Mouse (Mus musculus) midbrain, embryonic 13.5 days (tissue): ENCODE measurements at regions not wholly inside any gene's neighbourhood (a gene's known extent, or its start where the extent isn't known, plus 50 kb on each side); places are given as distances from the start of the nearest gene placed in this dataset.
A peak's percentile ranks its signal among the peaks of the same experiment; 100 is the strongest.

ENCODE experiments used
- ATAC-seq: fragments of 200-750 bp; cut with Nextera tagmentation; 2 replicates; pipeline ENCODE4 v1.8.0; 2017; ENCODE audit warnings: mild to moderate bottlenecking, moderate TSS enrichment, moderate library complexity
- H3K27ac ChIP-seq: fragments of 300-500 bp; sonication (generic); 2 replicates; pipeline ENCODE4 v1.5.1; 2015; ENCODE audit warnings: inconsistent platforms, mild to moderate bottlenecking, moderate library complexity
- H3K27me3 ChIP-seq: fragments of 300-500 bp; sonication (generic); 2 replicates; pipeline ENCODE4 v1.6.1; 2015; ENCODE audit warnings: mild to moderate bottlenecking, inconsistent platforms
- H3K36me3 ChIP-seq: fragments of 300-500 bp; sonication (generic); 2 replicates; pipeline ENCODE4 v1.6.1; 2015; ENCODE audit warnings: mild to moderate bottlenecking, inconsistent platforms
- H3K4me1 ChIP-seq: fragments of 300-500 bp; sonication (generic); replicated peaks from 2 replicates; pipeline ENCODE4 v1.6.1; 2015; ENCODE audit warnings: inconsistent platforms
- H3K4me2 ChIP-seq: fragments of 300-500 bp; sonication (generic); replicated peaks from 2 replicates; pipeline ENCODE4 v1.6.1; 2015; ENCODE audit warnings: moderate library complexity, mild to moderate bottlenecking, inconsistent platforms
- H3K4me3 ChIP-seq: fragments of 300-500 bp; sonication (generic); replicated peaks from 2 replicates; pipeline ENCODE4 v1.5.1; 2015; ENCODE audit warnings: mild to moderate bottlenecking, inconsistent platforms
- H3K9ac ChIP-seq: fragments of 300-500 bp; sonication (generic); replicated peaks from 2 replicates; pipeline ENCODE4 v1.6.1; 2015; ENCODE audit warnings: mild to moderate bottlenecking, inconsistent platforms
- H3K9me3 ChIP-seq: fragments of 300-500 bp; sonication (generic); 2 replicates; pipeline ENCODE4 v1.6.1; 2016; ENCODE audit warnings: mild to moderate bottlenecking, inconsistent platforms
- WGBS: fragments of 180-500 bp; shearing (Covaris S2); methylation state at CpG from one replicate; pipeline ENCODE4 v1.1.7; 2015; 5-methylcytosine and 5-hydroxymethylcytosine counted together

DNA sequence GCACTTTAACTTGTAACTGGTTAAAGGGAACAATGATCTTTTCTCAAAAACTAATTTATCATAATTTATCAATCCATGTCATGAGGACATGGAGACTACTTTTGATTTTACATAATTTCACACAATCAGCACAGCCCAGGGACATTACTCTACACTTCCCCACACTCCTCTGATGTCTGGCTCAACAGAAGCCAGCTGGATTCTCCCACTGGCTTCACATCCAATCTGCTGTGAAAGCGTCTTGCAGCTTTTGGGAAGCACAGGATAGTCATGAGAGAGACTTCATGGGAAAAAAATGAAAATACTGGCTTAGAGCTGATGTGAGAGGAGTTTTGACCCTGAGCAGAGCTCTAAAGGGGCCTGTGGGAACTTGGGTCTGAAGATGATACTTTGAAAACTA is 61.7 kb upstream of the Hrasls start:
- whole genome bisulfite sequencing: 88% methylated on average over 1 of the region's 1 CpGs
- Histone ChIP-seq H3K27me3 (no peaks in the 10 kb centered on the region), H3K4me2 (no peak overlapping the region), H3K9me3 (no peaks in the 10 kb centered on the region), H3K27ac (no peak overlapping the region), H3K4me3 (no peak overlapping the region), H3K4me1 (no peaks in the 10 kb centered on the region), H3K36me3 (no peaks in the 10 kb centered on the region), H3K9ac (no peak overlapping the region)
- no peak for ATAC-seq

DNA sequence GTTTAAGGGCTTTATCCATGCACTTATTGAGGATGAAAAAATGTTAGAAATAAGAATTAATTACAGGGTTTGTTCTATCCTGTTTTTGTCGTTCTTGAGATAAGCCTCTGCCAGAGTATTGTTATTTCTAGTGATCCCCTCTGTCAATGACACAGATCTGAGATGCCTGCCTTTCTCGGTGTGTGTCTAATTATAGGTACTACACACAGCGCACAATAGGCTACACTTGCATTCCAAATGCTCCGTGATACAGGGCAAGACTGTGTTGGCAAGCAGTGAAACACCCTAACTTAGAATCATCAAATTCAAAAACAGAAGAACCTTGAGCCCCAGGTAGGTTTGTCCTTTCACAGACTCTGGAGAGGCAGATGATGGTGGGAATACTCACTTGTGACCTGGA is 90.3 kb upstream of the Hrasls start:
- no peak overlapping the region for H3K9ac ChIP-seq
- H3K9me3 ChIP-seq: no peaks in the 10 kb centered on the region
- no peaks in the 10 kb centered on the region for H3K27me3 ChIP-seq
- no peak overlapping the region for H3K4me2 ChIP-seq
- H3K27ac ChIP-seq: no peak overlapping the region
- no peaks in the 10 kb centered on the region for H3K4me1 ChIP-seq
- H3K36me3 ChIP-seq: no peaks in the 10 kb centered on the region
- H3K4me3 ChIP-seq: no peak overlapping the region
- no peak for ATAC-seq
- 81% methylated on average over 4 of the region's 4 CpGs for WGBS

DNA sequence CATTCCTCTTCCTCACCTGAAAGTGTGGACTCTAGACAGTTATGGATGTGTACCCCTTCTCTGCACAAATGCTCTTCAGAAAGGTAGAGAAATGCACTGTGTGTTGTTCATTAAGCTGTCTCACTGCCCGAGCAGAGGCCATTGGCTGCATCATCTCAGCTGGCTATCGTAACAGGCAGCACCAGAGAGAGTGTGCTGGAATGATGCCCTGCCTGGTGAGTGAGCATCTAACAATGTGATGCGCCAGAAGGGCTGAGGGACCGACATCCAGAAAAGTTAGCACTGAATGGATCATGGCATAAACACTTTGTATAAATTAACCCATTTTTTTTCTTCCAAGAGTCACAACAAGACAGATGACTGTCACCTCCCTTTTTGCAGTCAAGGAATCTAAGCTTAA is 112.7 kb upstream of the Hrasls start:
- no peaks in the 10 kb centered on the region for H3K27me3 ChIP-seq
- H3K36me3 ChIP-seq: no peaks in the 10 kb centered on the region
- no peak overlapping the region for H3K27ac ChIP-seq
- no peaks in the 10 kb centered on the region for H3K9me3 ChIP-seq
- 89% methylated on average over 4 of the region's 4 CpGs for WGBS
- ATAC-seq: no peak
- H3K4me2 ChIP-seq: no peak overlapping the region
- H3K9ac ChIP-seq: no peak overlapping the region
- H3K4me3 ChIP-seq: no peak overlapping the region
- H3K4me1 ChIP-seq: no peaks in the 10 kb centered on the region

DNA sequence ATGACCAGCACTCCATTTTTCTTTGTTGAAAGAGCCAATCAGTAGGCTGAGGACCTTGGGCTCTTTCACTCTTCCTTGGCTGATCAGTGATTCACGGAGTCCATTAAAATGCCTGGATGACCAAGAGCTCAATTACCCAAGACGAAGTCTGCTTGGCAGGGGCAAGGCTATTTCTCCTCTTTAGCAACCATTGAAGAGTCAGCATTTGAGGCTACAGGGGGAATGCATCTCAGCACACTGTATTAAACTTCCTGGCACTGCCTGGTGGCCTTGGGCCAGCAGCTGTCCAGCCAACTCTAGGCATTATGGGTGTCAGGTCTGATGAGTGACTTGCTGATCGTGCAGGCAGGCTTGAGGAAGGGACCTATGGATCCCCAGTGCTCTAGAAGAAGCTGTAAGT is 136.5 kb upstream of the Mb21d2 start:
- H3K9me3 ChIP-seq: no peaks in the 10 kb centered on the region
- no peaks in the 10 kb centered on the region for H3K4me1 ChIP-seq
- 89% methylated on average over 3 of the region's 3 CpGs for WGBS
- no peak for ATAC-seq
- no peak overlapping the region for H3K4me2 ChIP-seq
- no peak overlapping the region for H3K4me3 ChIP-seq
- H3K9ac ChIP-seq: no peak overlapping the region
- H3K27me3 ChIP-seq: no peaks in the 10 kb centered on the region
- H3K36me3 ChIP-seq: no peaks in the 10 kb centered on the region
- H3K27ac ChIP-seq: no peak overlapping the region

DNA sequence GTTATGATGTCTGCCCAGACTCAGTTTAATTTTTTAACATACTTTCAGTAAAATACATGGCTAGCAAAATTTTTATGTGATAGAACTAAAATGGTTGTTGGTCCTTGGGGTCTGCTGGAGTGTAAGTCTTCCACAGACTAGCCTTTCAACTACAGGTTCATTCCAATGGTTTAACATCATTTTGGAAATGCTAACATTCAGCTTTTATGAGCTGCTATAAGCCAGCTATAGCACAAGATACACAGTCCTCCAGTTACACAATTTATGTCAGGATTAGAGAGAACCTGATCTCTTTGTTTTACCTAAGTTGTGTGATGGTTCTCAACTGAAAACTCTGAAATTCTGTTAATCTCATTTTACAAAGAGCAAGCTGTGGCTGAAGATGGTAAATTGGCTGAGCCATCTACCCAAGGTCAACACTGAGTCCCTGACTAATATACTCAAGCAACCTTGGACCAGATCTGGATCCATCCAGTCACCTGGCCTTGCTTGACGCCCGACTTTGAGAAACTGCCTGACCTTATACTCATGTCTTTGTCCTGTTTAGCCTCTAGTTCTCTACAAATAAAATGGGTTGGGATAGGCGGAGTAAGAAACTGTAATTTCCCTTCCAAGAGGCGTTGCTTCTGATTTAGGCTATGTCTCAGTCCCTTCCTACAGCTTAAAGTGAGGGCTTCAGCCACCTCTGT is 135.8 kb upstream of the Mb21d2 start:
- H3K4me1 ChIP-seq: no peaks in the 10 kb centered on the region
- no peak overlapping the region for H3K4me3 ChIP-seq
- H3K36me3 ChIP-seq: no peaks in the 10 kb centered on the region
- WGBS: 88% methylated on average over 4 of the region's 4 CpGs
- no peaks in the 10 kb centered on the region for H3K9me3 ChIP-seq
- no peak for ATAC-seq
- H3K27ac ChIP-seq: no peak overlapping the region
- H3K27me3 ChIP-seq: peaks cover 6% of the 10 kb centered on the region; the same call in 1 of the 2 replicates
- H3K9ac ChIP-seq: no peak overlapping the region
- H3K4me2 ChIP-seq: no peak overlapping the region

DNA sequence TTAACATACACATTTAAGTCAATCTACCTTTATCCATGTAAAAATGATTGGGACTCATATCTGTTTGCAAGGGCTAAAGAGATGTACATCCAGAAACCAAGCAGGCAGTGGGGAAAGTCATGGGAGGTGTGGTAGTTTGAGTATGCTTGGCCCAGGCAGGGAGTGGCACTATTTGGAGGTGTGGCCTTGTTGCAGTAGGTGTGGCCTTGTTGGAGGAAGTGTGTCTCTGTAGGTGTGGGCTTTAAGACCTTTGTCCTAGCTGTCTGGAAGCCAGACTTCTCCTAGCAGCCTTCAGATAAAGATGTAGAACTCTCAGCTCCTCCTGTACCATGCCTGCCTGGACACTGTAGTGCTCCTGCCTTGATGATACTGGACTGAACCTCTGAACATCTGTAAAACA is 133.9 kb upstream of the Mb21d2 start:
- no peak for ATAC-seq
- no peak overlapping the region for H3K27ac ChIP-seq

DNA sequence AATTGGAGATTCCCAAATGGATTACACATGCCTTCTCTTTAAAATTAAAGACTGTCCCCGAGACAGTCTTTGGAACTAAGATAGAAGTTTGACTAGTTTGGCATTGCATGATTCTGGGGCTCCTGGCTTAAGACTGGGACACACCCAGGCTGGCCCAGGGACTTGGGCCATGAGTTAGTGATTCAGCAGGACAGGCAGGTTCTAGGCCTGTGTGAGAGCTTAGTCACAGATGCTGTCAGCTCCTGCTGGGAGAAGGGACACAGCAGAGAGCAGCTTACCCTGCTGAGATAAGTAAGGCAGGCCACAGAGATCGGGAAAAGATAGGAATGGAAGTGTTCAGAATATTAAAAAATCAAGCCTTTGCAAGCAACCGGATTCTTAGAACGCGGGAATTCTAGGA is 127.6 kb upstream of the Mb21d2 start:
- Histone ChIP-seq H3K9me3 (no peaks in the 10 kb centered on the region), H3K9ac (no peak overlapping the region), H3K4me1 (peaks cover 11% of the 10 kb centered on the region; the same call in 1 of the 2 replicates), H3K36me3 (no peaks in the 10 kb centered on the region), H3K27me3 (peaks cover 18% of the 10 kb centered on the region; the same call in 1 of the 2 replicates), H3K4me3 (no peak overlapping the region), H3K4me2 (no peak overlapping the region), H3K27ac (no peak overlapping the region)
- WGBS: 60% methylated on average over 5 of the region's 5 CpGs
- no peak for ATAC-seq

More for the DNA sequence above, 133.9 kb upstream of the Mb21d2 start:
- Histone ChIP-seq H3K4me3 (no peak overlapping the region), H3K4me1 (no peaks in the 10 kb centered on the region), H3K27me3 (peaks cover 11% of the 10 kb centered on the region; the same call in 1 of the 2 replicates), H3K9me3 (no peaks in the 10 kb centered on the region), H3K36me3 (no peaks in the 10 kb centered on the region), H3K4me2 (no peak overlapping the region), H3K9ac (no peak overlapping the region)

DNA sequence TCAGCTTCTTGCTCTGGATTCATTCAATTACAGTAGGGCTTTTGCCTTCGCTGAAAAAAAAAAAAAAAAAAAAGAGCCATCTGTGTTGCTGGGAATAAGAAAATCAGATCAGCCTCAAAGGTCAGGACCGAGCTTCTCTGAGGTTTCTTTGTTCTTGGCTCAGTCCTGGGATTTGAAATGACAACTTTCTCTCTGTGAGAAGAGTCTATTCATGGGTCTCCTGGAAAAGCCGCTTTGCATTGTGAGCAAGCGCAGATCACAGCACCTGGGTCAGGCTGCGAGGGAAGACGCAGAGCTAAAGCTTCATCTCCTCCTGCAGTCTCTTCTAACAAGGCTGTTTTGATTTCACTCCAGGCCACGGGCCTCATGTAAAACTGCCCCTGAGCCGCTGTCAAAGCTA is 125.0 kb upstream of the Mb21d2 start:
- Histone ChIP-seq H3K4me2 (peak overlapping the region; percentile 39), H3K9me3 (no peaks in the 10 kb centered on the region), H3K4me3 (peak overlapping the region; percentile 6; the same call in 1 of the 2 replicates), H3K27me3 (peaks cover 7% of the 10 kb centered on the region; the same call in 1 of the 2 replicates), H3K9ac (no peak overlapping the region), H3K36me3 (no peaks in the 10 kb centered on the region), H3K4me1 (peaks cover 11% of the 10 kb centered on the region; the same call in 1 of the 2 replicates), H3K27ac (no peak overlapping the region)
- ATAC-seq: peak; percentile 85
- WGBS: 7% methylated on average over 8 of the region's 8 CpGs

DNA sequence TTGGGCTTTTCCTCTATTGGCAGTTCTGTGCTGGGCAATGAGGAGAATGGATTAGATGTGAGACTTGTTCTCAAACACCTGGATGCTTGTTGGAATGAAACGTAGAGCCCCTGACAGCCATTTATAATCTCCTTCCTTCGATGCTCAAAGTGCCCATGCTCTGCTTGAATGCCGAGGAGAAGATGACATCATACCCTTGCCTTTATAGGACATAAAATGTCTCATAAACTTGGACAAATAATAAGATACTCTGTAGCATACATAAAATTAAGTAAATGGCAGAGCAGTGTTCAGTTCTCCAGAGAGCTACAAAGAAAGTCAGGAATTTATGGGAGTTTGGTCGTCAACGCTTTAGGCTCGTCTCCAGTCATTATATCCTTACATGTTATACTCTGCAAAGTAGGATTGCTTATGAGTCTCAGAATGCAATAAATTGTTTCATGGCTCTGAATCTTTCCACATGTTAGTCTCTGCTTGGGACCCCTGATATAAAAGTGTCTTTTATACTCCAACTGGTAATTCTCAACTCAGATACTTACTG is 117.0 kb upstream of the Mb21d2 start:
- Histone ChIP-seq H3K4me2 (no peak overlapping the region), H3K27ac (no peak overlapping the region), H3K27me3 (no peaks in the 10 kb centered on the region; the same call in 1 of the 2 replicates), H3K4me1 (no peaks in the 10 kb centered on the region), H3K4me3 (no peak overlapping the region), H3K9me3 (no peaks in the 10 kb centered on the region), H3K9ac (no peak overlapping the region), H3K36me3 (no peaks in the 10 kb centered on the region)
- 91% methylated on average over 6 of the region's 6 CpGs for WGBS
- ATAC-seq: no peak

DNA sequence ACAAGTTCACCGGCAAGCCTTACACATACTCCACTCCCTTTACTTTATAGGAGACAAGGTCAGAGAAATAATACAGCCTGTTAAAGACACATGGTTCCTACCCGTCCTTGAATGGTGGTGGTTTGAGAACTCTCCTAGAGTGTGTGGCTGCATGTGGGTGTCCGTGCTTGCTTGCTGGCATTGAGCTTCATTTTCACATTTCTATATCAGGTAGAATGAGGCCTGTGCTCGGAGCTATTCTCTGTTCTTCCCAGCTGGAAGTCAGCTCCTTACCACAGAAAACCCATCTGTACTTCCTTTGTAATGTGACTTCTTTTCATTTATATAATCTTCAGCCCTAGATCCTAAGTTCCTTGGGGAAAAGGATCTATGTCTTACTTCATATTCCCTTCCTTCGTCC is 106.0 kb upstream of the Mb21d2 start:
- no peak overlapping the region for H3K27ac ChIP-seq
- H3K27me3 ChIP-seq: no peaks in the 10 kb centered on the region
- H3K36me3 ChIP-seq: no peaks in the 10 kb centered on the region
- no peak for ATAC-seq
- H3K4me1 ChIP-seq: peaks cover 19% of the 10 kb centered on the region
- H3K9me3 ChIP-seq: no peaks in the 10 kb centered on the region
- no peak overlapping the region for H3K9ac ChIP-seq
- no peak overlapping the region for H3K4me2 ChIP-seq
- WGBS: 79% methylated on average over 5 of the region's 5 CpGs
- H3K4me3 ChIP-seq: no peak overlapping the region

DNA sequence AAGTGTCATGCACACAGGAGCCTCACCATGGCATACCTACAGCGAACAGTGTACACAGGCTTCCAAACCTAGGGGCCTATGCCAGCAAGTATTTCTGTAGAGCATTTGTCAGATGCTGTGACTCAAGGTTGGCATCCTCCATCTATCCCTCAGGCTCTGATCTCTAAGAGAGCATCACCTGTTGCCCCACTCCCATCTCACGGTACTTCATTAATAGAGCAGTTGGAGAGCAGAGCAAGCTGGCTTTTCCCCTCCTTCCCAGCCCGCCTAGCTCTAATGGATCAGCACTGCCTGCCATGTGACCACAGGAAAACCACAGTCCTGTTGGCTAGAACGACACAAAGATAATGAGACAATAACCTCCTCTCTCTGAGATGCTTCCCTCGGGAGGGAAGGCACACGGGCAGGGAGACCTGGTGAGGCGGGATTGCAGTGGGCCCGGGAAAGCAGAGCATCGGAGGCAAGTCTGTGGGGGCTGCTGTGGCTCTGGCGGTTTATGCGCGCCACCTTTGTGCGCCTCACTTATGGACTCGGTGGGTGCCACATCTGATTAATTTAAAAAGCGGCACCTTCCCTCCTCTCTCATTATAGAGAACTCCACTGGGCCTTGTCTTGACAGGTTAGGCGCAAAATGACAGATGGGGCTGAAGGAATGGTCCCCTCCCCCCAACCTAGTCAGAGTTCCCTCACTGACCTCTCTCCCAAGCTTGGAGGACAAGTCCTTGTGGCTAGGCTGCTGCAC is 104.8 kb upstream of the Mb21d2 start:
- peak overlapping the region; percentile 37 for H3K4me2 ChIP-seq
- WGBS: 38% methylated on average over 16 of the region's 16 CpGs
- 0 out of 2 replicates have a peak overlapping the region, but pooled peaks have one; percentile 8 for H3K4me3 ChIP-seq
- peaks cover 19% of the 10 kb centered on the region for H3K4me1 ChIP-seq
- no peak overlapping the region for H3K9ac ChIP-seq
- no peaks in the 10 kb centered on the region for H3K9me3 ChIP-seq
- peak; percentile 87 for ATAC-seq
- no peaks in the 10 kb centered on the region for H3K36me3 ChIP-seq
- H3K27ac ChIP-seq: peak overlapping the region; percentile 63
- no peaks in the 10 kb centered on the region for H3K27me3 ChIP-seq

DNA sequence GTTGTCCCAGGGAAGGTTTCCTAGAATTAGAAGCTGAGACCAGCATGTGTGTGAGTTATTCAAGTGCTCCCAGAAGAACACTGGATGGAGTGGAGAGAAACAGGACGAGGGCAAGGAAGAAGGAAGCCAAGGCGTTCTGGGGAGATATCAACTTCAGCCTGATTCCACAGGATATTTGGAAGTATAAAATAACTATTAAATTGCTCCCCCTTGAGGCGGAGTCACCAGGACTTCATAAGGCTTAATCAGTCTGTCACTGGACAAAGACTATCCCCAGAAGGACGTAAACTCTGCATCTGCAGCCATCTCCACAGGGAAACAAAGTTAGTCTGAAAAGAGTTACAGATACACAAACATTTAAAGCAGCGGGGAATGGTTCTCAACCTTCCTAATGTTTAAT is 103.9 kb upstream of the Mb21d2 start:
- WGBS: 79% methylated on average over 5 of the region's 5 CpGs
- no peaks in the 10 kb centered on the region for H3K36me3 ChIP-seq

More for the DNA sequence above, 103.9 kb upstream of the Mb21d2 start:
- Histone ChIP-seq H3K27me3 (no peaks in the 10 kb centered on the region), H3K27ac (no peak overlapping the region), H3K9ac (no peak overlapping the region), H3K4me2 (no peak overlapping the region), H3K4me3 (no peak overlapping the region), H3K4me1 (peaks cover 19% of the 10 kb centered on the region), H3K9me3 (no peaks in the 10 kb centered on the region)
- ATAC-seq: no peak
